Mouse (Mus musculus): ENCODE results near the gene Snx6. TPM values are rescaled to one million over a fixed set of nuclear protein-coding genes. Genes with fewer than 3 reads are reported as not detected.
"Not testable (repeated sequence)": the region's sequence is repeated elsewhere in the genome, so short reads cannot be mapped to it uniquely, and the experiment has no call there.

Gene Snx6
- total RNA-seq, 4 experiments from 2014 or later, result 19.1 to 21.2 (median 19.7) TPM

DNA sequence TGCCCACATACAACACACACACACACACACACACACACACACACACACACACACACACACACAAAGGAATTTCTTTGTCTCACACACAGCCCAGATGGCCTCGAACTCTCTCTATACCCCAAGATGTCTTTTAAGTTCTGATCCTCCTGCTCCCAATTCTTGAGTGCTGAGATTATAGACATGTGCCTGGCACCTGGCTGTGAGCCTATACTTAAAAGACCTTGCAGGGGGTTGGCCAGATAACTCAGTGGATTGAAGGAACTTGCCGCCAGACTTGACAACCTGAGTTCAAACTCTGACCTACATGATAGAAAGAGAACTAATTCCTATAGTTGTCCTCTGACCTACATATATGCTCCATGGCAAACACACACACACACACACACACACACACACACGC, 8.0 kb upstream of the Snx6 start:
- no peak for DNase-seq (ENCODE audit: low spot score in 2 of 2)

DNA sequence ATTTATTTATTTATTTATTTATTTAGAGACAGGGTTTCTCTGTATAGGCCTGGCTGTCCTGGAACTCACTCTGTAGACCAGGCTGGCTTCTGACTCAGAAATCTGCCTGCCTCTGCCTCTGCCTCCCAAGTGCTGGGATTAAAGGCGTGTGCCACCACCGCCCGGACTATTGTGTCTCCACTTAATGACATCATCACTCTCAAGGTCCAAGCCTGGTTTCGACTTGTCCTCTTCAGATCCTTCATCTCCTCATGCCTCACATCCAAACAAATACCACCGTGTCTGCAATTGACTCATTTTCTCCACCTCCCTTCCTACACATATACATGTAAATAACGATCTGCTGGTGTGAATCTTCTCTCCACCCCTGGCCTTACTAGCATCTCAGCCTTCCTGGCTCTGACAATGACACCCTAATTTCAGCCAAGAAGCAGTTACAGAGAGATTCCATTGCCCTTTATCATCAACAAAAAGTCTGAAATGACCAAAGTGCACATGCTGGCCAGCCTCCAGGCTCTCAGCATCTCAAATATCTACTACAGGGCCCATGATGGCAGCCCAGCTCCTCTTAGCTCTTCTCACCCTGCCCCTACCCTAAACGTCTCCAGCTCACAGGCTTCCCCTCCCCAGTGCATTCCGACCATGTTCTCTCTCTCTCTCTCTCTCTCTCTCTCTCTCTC, 1.2 kb upstream of the Snx6 start:
- no peak for DNase-seq (ENCODE audit: low spot score in 2 of 2)

DNA sequence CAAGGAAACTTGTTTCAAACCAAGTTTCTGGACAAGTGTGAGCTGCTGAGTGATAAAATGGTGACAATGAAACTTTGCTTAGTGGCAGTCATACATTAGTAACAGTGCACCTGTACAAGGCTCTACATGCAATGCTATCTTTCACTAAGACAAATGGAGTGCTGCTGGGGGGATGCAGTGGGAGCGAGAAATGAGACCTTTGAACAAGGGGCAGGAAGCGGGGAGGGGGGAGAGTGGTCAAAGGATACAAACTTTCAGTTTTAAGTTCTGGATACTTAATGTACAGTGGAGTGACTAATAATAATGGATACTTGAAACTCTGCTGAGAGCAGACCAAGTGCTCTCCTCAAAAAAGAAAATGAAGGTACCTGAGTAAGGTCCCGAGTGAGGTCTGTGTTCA, 1.1 kb downstream of the Snx6 start:
- no peak for DNase-seq (ENCODE audit: low spot score in 2 of 2)

DNA sequence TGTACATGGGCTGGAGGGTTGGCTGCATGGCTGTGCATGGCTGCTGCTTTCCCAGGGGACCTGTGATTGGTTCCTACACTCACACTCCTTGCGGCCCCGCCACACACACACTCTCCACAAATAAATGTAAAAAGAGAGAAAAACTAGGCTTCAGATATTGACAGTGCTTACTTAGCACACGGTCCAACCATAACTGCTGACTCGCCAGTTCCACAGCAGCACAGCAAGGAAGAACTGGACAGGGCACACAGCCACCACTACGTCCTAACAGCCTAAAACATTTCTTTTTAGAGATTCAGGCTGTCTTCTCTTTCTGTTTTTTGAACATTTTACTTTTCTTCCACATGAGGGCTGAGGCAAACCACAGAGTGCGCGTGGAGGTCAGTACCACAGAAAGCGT, 4.0 kb downstream of the Snx6 start:
- DNase-seq (ENCODE audit: low spot score in 2 of 2), result no peak

DNA sequence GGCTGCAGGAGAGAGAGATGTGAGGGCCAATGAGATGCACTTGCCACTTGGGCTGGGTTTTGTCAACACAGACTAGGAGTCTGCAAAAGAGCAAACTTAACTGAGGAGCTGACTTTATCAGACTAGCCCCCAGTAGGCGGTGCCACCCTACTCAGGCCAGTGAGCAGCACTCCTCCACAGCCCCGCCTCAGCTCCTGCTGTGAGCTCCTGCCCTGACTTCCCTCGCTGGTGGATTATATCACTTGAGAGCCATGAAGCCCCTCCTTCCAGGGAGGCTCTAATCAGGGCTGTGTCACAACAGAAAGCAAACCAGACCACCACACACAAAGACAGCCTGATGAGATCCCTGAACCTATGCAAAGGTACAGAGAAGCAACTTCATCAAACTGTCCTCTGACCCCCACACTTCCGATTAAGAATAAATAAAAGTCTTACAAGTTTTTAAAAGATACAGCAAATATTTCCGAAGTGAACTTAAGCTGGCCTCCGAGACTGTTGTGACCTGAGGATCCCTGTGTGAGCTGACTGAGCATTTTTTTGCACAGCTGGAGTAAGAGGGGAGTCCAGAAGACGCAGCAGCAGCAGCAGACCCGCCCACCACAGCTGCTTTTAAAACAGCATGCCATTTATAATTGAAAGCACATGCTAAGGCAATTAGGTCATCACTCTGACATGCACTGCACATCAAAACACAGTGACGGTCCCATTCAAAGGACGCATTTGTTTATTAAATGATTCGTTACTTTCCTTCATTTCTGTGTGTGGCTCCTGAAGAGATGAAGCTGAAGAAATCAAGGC, 6.0 kb downstream of the Snx6 start:
- peak; percentile 26 to 35 for DNase-seq (ENCODE audit: low spot score in 2 of 2)

DNA sequence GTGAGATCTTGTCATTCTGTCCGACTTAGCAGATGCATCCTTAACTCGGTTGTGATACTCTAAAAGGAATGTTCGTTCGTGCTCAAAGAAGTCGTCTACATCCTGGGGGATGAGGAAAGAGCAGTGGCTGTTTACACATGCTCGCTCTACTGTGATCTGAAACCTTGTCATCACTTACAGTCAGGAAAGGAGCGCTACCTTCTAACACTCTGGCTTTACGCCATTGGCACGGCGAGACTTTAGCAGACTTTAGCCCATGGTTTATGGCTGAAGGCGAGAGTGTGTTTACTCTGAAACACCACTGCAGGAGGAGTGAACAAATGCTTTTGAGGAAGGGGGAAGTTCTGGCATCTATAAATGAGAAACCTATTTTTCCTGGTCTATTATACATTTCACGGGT, 31.9 kb downstream of the Snx6 start:
- DNase-seq (ENCODE audit: low spot score in 2 of 2), result no peak

DNA sequence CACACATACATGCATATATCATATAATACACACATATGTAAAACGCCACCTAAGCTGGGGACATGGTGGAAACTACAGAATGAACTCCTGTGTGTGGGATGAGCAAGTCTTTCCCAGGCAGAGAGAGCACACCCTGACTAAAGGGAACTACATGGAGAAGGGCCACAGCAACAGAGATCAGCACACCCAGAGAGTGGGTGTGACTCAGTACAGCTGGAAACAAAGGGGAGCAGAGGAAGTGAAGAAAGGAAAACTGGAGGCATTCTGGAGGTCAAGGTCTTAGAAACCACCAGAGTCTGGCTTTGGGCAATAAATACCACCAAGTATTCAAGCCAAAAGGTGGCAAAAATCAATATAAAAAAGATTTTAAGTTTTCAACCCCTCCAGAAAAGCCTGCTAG, 34.8 kb downstream of the Snx6 start:
- DNase-seq (ENCODE audit: low spot score in 2 of 2), result no peak

DNA sequence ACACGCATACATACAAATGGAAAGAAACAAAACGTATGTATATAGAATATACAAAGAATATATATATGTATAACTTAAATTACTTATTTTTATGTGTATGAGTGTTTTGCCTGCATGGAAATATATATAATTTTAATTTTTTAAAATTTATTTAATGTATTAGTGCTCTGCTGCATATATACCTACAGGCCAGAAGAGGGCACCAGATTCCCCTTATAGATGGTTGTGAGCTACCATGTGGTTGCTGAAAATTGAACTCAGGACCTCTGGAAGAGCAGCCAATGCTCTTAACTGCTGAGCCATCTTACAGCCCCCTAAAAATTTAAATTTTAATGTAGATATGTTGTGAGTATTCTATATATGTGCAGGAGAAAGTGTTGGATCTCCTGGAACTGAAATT, 36.7 kb downstream of the Snx6 start:
- no peak for DNase-seq (ENCODE audit: low spot score in 2 of 2)

DNA sequence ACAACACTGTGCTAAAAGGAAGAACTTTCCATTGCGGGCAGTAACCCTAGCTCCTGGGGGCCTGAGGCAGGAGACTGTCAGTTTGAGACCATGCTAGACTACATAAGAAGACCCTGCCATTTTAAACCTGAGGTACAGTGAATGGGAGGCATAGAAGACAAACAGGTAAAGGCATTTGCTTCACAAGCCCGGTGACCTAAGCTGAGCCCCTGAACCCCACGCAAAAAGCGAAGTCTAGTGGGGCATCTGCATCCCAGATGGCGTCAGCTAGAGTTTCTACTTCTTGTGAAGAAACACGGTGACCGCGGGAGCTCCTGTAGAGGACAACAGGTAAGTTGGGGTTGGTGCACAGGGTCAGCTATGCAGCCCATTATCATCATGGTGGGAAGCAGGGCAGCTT, 46.9 kb downstream of the Snx6 start:
- no peak for DNase-seq (ENCODE audit: low spot score in 2 of 2)

DNA sequence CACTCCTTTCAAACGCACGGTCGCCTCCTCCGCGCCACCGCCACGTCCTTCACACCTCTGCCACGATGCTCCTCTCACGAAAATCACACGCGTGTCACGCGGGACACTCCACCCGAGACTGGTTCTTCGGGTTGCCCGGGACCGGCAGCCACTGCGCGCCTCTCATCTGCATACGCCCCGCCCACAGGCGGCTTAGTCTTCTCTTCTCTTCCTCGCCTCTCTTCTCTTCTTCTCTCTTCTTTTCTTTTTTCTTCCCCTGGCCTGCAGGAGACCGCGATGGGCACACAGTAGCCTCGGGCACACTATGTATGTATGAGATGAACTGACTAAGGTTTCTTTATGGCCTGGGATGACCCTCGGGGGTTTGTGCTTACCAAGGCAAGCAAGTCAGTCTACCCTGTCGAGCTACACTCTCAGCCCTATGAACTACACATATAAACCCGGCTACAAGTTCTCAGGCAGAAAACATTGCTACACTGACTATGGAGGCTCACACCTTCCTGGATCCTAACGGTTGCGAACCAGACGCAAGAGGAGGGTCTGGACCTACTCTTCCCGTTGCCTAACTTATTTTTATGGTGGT, 56.8 kb downstream of the Snx6 start:
- DNase-seq (ENCODE audit: low spot score in 2 of 2), result not testable (repeated sequence)

DNA sequence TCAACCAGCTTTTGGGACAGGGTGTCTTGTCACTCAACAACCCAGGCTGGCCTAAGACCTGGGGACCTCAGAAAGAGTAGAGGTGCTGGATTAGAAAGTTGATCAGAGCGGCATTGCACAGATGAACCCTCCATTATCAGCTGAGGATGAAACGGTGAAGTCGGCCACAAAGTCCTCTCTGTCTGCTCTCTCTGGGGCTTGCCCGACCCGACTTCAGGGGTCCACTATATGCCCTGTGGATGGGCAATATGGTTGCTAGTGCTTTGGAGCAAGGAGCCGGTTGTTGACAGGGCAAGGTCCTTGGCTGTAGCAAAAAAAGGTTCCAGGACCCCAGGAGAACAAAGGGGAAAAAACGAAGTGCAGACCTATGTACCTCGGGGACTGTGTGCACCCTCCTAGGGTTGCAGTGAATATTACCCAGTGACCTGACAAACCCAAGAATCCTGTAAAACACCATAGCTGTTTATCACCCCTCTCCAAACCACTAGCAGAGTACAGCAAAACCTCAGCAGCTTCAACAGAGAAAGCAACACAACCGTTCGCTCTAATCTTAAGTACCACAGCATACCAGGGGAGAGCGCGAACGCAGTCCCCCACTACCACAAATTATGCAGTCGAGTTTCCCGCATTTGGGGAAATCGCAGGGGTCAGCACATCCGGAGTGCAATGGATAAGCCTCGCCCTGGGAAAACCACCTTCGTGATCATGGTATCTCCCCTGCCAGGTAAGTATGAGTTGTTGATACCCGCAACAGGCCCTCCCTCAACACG, 57.4 kb downstream of the Snx6 start:
- not testable (repeated sequence) for DNase-seq (ENCODE audit: low spot score in 2 of 2)

DNA sequence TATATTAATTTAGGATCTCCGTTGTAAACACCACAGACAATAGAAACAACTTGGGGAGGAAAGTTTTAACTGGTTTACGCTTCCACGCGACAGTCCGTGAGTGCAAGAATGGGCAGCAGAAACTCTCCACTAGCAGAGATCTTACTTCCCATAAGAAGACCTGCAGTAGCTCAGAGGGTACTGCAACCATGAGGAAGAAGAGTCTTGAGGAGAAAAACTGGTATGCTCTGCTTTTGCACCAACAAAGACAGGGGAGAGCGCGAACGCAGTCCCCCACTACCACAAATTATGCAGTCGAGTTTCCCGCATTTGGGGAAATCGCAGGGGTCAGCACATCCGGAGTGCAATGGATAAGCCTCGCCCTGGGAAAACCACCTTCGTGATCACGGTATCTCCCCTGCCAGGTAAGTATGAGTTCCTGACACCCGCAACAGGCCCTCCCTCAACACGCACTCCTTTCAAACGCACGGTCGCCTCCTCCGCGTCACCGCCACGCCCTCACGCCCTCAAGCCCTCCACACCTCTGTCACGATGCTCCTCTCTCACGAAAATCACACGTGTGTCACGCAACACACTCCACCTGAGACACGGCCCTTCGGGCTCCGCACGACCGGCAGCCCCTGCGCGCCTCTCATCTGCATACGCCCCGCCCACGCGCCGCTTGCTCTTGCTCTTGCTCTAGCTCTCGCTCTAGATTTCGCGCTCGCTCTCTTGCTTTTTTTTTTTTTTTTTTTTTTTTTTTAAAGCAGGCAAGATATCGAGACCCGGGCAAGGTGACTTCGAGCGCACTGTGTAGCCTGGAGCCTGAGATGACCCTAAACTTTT, 61.0 kb downstream of the Snx6 start:
- peak in 1 of 2 experiments; percentile 31 for DNase-seq (ENCODE audit: low spot score in 2 of 2)

DNA sequence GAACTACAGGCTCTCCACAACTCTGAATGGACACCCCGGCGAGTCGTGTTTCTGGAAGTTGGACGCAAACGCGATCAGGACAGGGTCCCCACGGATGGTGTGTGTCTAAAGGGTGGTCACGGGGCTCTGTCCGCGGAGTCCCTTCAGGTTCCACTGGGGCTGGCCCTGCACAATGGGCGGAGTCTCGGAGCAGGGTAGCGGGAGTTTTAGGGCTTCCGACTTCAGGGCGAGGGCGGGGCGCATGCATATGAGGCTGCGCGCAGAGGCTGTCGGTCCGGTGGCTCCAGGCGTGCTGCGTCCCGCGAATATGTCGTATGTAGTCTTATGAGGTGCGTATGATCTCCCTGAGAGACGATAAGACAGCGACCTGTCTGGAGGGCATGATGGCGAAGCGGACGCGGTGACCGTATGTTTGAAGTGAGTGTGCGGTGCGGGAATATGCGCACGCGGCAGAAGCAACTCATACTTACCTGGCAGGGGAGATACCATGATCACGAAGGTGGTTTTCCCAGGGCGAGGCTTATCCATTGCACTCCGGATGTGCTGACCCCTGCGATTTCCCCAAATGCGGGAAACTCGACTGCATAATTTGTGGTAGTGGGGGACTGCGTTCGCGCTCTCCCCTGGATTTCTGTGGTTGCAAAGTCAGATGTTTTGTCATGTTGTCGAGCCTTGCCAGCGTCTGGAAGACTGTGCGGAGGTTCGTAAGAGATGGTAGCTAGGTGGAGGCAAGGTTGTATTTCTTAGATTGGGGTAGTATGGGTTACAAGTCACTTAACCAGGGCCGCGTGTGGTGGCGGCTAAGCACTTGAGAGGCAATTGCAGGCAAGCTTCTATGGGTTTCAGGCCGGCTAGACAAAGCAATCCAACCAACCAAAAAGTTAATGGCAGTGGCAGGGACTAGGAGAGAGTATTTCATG, 66.1 kb downstream of the Snx6 start:
- DNase-seq (ENCODE audit: low spot score in 2 of 2), result not testable (repeated sequence)

DNA sequence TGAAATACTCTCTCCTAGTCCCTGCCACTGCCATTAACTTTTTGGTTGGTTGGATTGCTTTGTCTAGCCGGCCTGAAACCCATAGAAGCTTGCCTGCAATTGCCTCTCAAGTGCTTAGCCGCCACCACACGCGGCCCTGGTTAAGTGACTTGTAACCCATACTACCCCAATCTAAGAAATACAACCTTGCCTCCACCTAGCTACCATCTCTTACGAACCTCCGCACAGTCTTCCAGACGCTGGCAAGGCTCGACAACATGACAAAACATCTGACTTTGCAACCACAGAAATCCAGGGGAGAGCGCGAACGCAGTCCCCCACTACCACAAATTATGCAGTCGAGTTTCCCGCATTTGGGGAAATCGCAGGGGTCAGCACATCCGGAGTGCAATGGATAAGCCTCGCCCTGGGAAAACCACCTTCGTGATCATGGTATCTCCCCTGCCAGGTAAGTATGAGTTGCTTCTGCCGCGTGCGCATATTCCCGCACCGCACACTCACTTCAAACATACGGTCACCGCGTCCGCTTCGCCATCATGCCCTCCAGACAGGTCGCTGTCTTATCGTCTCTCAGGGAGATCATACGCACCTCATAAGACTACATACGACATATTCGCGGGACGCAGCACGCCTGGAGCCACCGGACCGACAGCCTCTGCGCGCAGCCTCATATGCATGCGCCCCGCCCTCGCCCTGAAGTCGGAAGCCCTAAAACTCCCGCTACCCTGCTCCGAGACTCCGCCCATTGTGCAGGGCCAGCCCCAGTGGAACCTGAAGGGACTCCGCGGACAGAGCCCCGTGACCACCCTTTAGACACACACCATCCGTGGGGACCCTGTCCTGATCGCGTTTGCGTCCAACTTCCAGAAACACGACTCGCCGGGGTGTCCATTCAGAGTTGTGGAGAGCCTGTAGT, 76.4 kb downstream of the Snx6 start:
- DNase-seq (ENCODE audit: low spot score in 2 of 2), result not testable (repeated sequence)

DNA sequence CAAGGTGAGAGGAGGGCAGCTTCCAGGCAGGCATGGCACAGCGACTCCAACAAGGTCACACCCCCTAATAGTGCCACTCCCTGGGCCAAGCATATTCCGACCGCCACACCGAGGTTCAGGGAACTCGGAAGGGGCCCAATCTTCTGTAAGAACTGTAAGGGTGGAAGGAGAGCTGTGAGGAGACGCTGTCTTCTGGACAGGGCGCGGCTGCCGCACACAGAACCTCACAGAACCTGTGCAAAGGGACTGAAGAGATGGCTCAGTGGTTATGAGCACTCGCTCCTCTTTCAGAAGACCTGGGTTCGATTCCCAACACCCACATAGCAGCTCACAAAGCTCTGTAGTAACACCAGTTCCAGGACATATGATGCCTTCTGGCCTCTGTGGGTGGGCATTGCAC, 78.0 kb downstream of the Snx6 start:
- not testable (repeated sequence) for DNase-seq (ENCODE audit: low spot score in 2 of 2)

DNA sequence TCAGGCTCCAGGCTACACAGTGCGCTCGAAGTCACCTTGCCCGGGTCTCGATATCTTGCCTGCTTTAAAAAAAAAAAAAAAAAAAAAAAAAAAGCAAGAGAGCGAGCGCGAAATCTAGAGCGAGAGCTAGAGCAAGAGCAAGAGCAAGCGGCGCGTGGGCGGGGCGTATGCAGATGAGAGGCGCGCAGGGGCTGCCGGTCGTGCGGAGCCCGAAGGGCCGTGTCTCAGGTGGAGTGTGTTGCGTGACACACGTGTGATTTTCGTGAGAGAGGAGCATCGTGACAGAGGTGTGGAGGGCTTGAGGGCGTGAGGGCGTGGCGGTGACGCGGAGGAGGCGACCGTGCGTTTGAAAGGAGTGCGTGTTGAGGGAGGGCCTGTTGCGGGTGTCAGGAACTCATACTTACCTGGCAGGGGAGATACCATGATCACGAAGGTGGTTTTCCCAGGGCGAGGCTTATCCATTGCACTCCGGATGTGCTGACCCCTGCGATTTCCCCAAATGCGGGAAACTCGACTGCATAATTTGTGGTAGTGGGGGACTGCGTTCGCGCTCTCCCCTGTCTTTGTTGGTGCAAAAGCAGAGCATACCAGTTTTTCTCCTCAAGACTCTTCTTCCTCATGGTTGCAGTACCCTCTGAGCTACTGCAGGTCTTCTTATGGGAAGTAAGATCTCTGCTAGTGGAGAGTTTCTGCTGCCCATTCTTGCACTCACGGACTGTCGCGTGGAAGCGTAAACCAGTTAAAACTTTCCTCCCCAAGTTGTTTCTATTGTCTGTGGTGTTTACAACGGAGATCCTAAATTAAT, 81.5 kb downstream of the Snx6 start:
- peak in 1 of 2 experiments; percentile 42 for DNase-seq (ENCODE audit: low spot score in 2 of 2)

DNA sequence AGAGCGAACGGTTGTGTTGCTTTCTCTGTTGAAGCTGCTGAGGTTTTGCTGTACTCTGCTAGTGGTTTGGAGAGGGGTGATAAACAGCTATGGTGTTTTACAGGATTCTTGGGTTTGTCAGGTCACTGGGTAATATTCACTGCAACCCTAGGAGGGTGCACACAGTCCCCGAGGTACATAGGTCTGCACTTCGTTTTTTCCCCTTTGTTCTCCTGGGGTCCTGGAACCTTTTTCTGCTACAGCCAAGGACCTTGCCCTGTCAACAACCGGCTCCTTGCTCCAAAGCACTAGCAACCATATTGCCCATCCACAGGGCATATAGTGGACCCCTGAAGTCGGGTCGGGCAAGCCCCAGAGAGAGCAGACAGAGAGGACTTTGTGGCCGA, 85.0 kb downstream of the Snx6 start:
- DNase-seq (ENCODE audit: low spot score in 2 of 2), result not testable (repeated sequence)

Data from gastrocnemius, adult 8-10 months (tissue).